Mouse (Mus musculus): ENCODE results near the gene Klhl32.
A peak's percentile ranks its signal among the peaks of the same experiment; 100 is the strongest.

The Klhl32 gene

GRCm38 (mm10) chr4:24627871-24628270, 223.1 kb downstream of the Klhl32 start:
- no peak for DNase-seq

GRCm38 (mm10) chr4:24626686-24627085, 224.2 kb downstream of the Klhl32 start:
- DNase-seq = no peak

DNA sequence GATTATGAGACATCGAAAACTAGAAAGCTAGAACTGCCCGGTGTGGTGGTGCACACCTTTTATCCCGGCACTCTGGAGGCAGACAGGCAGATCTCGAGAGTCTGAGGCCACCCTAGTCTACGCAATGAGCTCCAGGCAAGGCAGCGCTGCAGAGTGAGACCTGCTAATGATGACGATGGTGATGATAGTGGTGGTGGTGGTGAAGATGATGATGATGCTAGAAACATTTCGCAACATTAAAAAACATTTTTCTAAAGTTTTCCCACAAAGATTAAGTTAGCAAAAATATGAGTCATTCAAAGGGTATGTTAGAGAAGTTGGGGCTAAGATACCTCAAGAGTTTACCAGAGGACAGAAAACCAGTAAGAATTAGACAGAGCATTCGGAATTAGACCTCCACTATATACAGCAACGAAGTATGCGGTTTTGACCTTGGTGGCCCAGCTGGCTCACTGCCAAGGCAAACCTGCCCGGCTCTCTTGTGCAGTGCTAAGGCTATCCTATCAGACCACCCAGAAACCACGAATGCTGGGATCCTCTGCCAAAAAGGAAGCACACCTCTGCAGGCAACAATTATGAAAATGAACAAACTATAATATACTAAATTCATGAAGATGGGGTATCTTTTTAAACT, 224.9 kb downstream of the Klhl32 start:
- no peak for DNase-seq

DNA sequence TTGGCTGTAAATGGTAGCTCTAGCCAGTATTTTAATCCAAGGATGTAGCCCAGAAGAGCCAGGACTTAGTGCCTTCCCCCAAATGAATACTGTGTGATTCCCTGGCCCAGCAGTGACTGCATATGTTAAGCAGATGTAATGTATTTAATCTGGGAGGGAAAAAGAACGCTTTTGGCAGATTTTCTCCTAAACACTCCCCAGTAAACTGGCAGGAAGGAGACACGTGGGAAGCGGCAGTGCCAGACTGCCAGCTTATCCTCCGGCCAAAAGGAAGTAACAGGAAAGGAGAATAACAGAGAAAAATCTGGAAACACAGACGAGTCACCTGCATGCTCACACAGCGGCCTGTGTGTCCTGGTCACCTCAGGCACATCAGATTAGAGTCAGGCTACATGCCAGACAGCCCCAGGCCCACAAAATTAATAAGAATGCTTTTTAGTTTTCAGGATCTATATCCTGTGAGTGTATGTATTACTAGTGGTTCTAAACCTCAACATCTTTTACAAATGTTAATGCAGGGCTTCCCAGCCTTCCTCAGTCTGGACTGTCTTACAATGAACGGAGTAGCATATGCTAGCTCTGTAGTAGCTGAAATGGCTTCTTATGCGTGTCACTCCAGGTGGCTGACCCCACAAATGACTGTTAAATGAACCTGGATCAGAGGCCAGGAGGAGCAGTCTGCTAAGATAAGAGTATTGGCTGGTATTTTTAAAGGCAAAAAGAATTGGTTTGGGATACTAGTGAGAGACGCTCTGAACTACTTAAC, 229.3 kb downstream of the Klhl32 start:
- DNase-seq = peak; percentile 37 to 56

DNA sequence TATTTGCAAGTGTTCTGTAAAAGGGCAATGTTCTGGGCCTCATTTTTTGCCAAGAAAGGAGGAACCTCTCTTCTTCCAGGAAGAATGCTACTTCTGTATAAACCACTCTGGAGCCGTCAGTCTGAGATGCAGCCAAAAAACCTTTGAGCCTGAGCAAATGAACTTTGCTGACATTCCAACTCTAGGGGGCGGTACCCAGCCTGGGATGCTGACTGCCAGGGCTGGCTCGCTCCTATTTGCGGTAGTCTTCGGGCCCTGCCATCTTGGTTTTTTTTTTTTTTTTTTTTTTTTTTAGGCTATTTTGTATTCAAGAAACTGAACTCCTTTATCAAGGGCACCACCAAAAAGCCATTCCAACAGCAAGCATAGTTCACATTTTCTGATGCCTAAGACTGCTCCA, 230.5 kb downstream of the Klhl32 start:
- DNase-seq = peak in 1 of 2 experiments; percentile 26

DNA sequence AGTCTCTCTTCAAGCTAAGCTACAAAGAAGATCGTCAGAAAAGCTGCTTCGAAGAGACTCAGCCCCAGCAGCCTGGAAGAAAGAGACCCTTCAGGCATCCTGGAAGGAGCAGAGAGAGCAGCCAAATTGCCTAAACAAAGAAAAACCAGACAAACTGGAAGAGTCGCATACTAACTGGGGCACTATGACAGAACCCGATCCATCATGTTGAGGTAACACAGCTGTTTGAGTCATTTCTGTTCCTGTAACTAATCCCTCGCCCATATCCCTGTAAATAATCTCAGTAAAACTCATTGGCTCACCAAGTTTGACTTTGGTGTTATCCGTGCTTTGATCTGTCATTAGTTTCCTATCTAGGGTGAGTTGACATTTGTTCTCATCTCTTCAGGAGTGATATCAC, 230.9 kb downstream of the Klhl32 start:
- DNase-seq = no peak

DNA sequence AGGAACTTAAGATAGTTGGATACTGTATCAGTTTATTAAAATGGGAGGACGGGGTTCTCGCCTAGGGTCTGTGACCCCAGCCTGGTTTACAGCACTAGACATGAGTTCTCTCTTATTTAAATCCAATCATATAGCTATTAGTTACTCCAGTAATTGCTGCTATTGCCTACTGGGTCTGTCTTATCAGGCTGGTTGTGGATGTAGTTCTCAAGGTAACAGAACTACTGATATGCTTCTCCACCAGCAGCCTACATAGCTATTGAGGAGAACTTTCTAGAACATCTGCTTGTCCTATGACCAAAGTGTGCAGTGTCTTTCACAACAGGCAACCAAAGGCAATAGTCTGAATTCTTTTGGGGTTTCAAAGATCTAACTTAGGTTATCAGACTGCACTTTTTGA, 241.4 kb downstream of the Klhl32 start:
- no peak for DNase-seq

DNA sequence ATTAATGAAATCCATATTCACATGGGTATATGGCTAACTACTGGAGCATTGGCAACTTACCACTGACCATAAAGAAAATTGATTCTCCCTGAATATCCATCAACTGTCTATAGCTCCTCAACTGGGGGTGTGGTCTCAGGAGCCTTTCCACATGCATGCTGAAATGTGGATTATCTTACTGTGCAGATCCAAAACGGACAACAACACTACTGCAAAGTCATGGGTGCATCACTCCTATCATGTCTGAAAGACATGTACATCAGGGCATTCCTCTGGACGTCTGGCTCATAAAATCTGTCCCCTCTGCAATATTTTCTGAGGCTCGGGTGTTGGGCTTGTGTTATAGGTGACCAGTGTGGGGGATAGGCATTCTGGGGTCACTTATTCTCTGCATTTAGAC, 241.8 kb downstream of the Klhl32 start:
- DNase-seq = no peak

DNA sequence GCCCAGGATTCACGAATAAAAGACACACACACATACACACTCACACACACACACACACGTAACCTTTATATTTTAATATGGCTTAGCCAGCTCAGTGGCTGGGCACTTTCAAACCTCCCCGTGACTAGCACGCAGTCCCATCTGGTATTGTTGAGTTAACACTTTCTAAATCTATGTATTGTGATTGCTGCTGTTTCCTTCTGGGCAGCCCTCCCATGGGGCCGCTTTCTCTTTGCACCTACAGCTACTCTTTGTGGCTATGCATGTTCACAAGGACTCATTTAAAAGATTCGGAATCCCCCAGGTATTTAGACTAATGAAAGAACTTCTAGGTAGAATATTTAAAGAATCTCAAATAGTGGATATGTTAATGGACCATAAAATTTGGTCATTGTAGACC, 249.2 kb downstream of the Klhl32 start:
- DNase-seq = no peak

- DNase-seq = peak; percentile 7 to 35
Measured at GRCm38 (mm10) chr4:24598637-24599036, 252.3 kb downstream of the Klhl32 start.

DNA sequence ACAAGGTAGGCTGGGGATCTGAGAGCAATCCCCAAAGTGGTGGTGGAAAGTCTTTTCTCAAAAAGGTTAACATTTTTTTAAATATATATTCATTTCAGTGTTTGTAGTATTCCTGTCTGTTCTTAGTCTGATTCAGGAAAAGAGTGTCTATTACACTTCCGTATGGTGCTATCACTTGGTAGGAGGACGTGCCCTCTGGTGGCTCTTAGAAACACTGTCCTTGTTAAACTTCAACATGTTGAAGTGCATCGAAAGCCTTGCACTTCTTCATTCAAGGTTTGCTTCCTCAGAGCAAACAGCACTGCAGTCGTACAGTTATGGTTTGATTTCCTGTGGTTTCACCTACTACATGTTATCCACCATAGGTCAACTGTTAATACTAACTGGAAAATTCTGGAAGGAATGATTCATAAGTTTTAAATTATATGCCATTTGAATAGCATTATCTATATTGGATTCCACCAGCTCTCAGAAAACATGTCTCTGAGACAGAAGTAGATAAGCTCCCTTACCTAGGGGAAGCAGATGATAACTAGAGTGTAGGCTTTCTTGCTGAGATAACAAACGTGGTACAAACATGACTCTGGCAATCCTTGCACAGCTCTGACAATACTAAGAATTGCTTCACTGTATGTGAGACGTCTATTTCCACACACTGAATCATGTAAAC, 253.8 kb downstream of the Klhl32 start:
- no peak for DNase-seq

DNA sequence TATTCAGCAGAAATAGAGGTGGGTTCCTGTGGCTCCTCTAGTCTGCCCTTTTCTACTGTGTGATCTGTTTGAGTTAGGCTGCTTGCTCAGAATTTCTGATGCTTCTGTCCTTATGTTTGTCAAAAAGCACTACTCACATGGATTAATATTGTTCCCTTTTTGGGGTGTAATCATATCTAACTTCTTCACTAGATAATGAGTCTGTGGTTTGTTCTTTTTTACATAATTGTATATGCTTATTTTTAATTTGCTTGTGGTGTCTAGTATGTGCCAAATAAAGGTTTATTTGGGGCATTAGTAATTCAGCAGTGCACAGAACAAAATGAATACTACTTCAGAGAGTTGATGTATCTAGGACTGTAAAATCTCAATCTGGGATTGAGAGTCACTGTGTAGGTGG, 256.1 kb downstream of the Klhl32 start:
- no peak for DNase-seq

GRCm38 (mm10) chr4:24583997-24584396, 266.9 kb downstream of the Klhl32 start:
- DNase-seq = no peak

DNA sequence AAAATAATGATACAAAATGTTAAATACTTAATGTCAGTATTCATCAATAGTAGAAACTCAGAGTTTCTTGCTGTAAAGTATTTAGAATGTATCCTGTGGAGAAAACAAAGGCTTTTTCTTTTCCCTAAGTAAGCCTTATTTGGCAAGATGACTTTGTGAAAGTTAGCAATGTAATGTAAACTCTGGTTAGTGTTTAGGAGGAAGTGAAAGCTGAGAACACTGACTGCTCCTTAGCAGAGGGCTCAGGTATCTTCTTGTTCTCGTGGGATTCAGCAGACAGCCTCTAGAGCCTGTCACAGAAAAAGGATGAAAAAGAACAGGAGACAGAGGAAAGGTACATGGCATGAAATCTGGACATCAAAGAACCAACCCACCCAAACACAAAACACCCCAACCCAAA, 268.6 kb downstream of the Klhl32 start:
- no peak for DNase-seq

GRCm38 (mm10) chr4:24577594-24577993, 273.3 kb downstream of the Klhl32 start:
- no peak for DNase-seq

GRCm38 (mm10) chr4:24574276-24574675, 276.6 kb downstream of the Klhl32 start:
- peak; percentile 89 to 92 for DNase-seq

DNA sequence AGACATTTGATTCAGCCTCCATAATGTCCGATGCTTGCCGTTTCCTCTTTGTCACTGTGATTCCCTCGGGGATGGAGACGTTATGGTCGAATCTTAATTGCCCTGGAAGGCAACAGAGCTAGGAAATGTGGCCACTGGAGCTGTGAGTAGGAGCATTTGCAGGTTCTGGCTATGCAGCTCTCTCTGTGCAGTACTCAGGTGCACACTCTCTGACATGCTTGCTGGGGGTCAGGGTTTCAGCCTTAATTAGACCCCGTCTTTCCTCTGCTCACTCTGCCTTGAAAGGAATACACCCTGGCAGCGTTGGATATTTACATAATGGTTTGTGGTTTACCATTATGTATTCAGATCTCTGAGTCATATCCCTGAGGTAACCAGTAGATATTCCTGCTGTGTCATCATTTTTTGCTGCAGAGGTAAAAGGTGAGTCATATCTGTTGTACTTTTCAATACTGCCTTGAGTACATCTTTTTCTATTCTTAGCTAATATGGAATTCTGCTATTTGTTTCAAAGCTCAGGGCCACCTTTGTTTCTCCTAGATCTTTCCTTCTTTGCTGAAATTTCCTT, 281.9 kb downstream of the Klhl32 start:
- DNase-seq = no peak

- no peak for DNase-seq
Measured at GRCm38 (mm10) chr4:24568026-24568425, 282.9 kb downstream of the Klhl32 start.

All from cerebellum, postnatal 14 days (tissue).